Mouse (Mus musculus) forebrain, embryonic 11.5 days (tissue): ENCODE measurements around the gene Cbfb. TPM values are rescaled to one million over a fixed set of nuclear protein-coding genes. Genes with fewer than 3 reads are reported as not detected.
A peak's percentile ranks its signal among the peaks of the same experiment; 100 is the strongest.

ENCODE experiments used
- ATAC-seq: fragments of 200-750 bp; cut with Nextera tagmentation; replicated peaks from 2 replicates; pipeline ENCODE4 v1.8.0; 2017; ENCODE audit warnings: moderate TSS enrichment; ENCODE audit not compliant: low FRiP score
- DNase-seq: peaks from one replicate; pipeline ENCODE4 v3.0.0-alpha.2; 2017; ENCODE audit warnings: low spot score
- H3K27ac ChIP-seq: fragments of 300-500 bp; sonication (generic); 2 replicates; pipeline ENCODE4 v1.5.1; 2014; ENCODE audit warnings: low read depth, low read length
- H3K27me3 ChIP-seq: fragments of 300-500 bp; sonication (generic); 2 replicates; pipeline ENCODE4 v1.6.1; 2014; ENCODE audit warnings: mild to moderate bottlenecking, low read length, mixed read lengths; ENCODE audit not compliant: control insufficient read depth, insufficient read depth
- H3K36me3 ChIP-seq: fragments of 300-500 bp; sonication (generic); 2 replicates; pipeline ENCODE4 v1.6.1; 2014; ENCODE audit warnings: mild to moderate bottlenecking, low read length, moderate library complexity, mixed read lengths; ENCODE audit not compliant: control insufficient read depth, insufficient read depth
- H3K4me1 ChIP-seq: fragments of 300-500 bp; sonication (generic); replicated peaks from 2 replicates; pipeline ENCODE4 v1.6.1; 2014; ENCODE audit warnings: low read length, mixed read lengths; ENCODE audit not compliant: control insufficient read depth, insufficient read depth
- H3K4me2 ChIP-seq: fragments of 300-500 bp; sonication (generic); 2 replicates; pipeline ENCODE4 v1.6.1; 2014; ENCODE audit warnings: low read depth, mild to moderate bottlenecking, low read length, moderate library complexity, mixed read lengths; ENCODE audit not compliant: severe bottlenecking
- H3K4me3 ChIP-seq: fragments of 300-500 bp; sonication (generic); 2 replicates; pipeline ENCODE4 v1.5.1; 2014; ENCODE audit warnings: low read depth, low read length
- H3K9ac ChIP-seq: fragments of 300-500 bp; sonication (generic); 2 replicates; pipeline ENCODE4 v1.6.1; 2014; ENCODE audit warnings: low read length
- H3K9me3 ChIP-seq: fragments of 300-500 bp; sonication (generic); 2 replicates; pipeline ENCODE4 v1.6.1; 2016; ENCODE audit warnings: low read length, mixed read lengths; ENCODE audit not compliant: control insufficient read depth
- WGBS: fragments of 180-500 bp; shearing (Covaris S2); extraction: QIAGEN DNeasy Blood & Tissue Kit; methylation state at CpG from one replicate; pipeline ENCODE4 v1.1.7; 2014; 5-methylcytosine and 5-hydroxymethylcytosine counted together
- polyA plus RNA-seq: library from polyadenylated mRNA; unstranded; fragments of >200 nt; fragmentation: Nextera tagmentation; extraction: Ambion mirVana; gene quantifications from 2 replicates; pipeline ENCODE4 v1.2.1, GENCODE M21; 2014

The Cbfb gene
- polyA plus RNA-seq, 1 experiment from 2014 or later: 67.9 TPM

GRCm38 (mm10) chr8:105251954-105252353 is 81.5 kb downstream of the Cbfb start:
- Histone ChIP-seq H3K27ac (no peak overlapping the region), H3K4me3 (no peak overlapping the region), H3K36me3 (no peaks in the 10 kb centered on the region; the same call in 1 of the 2 replicates), H3K27me3 (peaks cover 13% of the 10 kb centered on the region; the same call in 1 of the 2 replicates), H3K4me1 (peaks cover 5% of the 10 kb centered on the region), H3K9me3 (no peaks in the 10 kb centered on the region), H3K4me2 (no peak overlapping the region), H3K9ac (no peak overlapping the region)
- 88% methylated on average over 6 of the region's 6 CpGs for WGBS
- ATAC-seq (no peak), DNase-seq (no peak)

DNA sequence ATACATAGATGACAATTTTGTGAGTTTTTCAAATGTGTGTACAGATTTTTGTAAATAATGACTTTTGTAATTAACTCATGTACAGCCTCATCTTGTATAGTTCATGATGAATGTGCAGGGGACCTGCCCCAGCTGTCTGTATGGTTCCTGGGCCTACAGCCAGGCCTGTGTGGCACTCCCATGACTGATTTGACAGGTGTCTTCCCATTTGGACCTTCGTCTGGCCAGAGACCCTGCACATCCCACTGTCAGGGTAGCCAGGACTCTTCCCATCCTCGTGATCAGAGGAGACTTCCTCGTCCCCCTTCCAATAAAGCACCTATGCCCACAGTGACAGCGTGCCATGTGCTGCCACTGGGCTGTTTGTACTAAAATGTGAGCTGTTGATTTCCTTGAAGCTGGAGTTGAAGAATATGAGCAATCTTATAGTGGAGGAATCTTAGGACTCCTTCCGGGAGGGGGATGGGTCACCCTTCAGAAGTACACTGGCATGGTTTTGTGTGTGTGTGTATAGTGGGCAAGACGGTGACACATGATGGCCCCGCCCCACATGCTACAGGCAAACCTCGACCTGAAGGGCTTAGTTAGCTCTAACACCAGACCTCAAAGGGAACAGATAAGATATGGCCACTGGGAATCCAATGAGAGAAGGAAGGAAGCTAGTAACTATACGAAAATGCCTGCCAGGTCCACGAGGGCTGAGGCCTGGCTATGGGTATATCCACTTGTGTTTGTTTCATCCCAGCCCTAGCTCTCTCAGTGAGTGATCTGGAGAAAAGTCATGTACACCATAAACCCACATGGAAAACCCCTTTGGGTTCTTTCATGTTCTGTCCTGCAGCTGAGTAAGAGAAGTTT is 82.4 kb downstream of the Cbfb start:
- no peak overlapping the region for H3K9ac ChIP-seq
- ATAC-seq (no peak), DNase-seq (no peak)
- H3K27me3 ChIP-seq: peaks cover 16% of the 10 kb centered on the region
- no peak overlapping the region for H3K4me3 ChIP-seq
- H3K36me3 ChIP-seq: no peaks in the 10 kb centered on the region; the same call in 1 of the 2 replicates
- no peaks in the 10 kb centered on the region for H3K9me3 ChIP-seq
- 91% methylated on average over 10 of the region's 10 CpGs for WGBS
- H3K4me2 ChIP-seq: no peak overlapping the region
- H3K4me1 ChIP-seq: peaks cover 5% of the 10 kb centered on the region
- no peak overlapping the region for H3K27ac ChIP-seq

DNA sequence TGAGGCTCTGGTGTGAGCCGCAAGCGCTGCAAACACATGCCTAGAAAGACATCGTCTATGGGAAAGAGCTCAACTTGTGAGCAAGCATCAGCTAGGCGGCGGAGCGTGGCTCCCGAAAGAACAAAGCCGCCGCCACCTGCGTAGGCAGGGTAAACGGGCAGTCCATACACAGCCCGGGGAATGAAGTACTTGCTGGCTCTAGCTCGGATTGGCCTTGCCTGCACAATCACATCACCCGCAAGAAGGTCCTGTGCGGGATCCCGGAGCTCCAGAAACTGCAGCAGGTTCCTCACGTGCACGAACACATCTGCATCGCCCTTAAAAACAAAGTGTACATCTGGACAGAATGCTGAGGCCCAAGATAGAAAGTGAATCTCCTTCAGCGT is 83.3 kb downstream of the Cbfb start:
- WGBS: 30% methylated on average over 20 of the region's 20 CpGs
- no peaks in the 10 kb centered on the region for H3K9me3 ChIP-seq
- H3K9ac ChIP-seq: peak overlapping the region; percentile 12; the same call in 1 of the 2 replicates
- peak overlapping the region; percentile 51; the same call in 1 of the 2 replicates for H3K4me3 ChIP-seq
- H3K4me2 ChIP-seq: peak overlapping the region; percentile 100; the same call in 1 of the 2 replicates
- ATAC-seq (peak; percentile 51), DNase-seq (peak; percentile 60)
- H3K27ac ChIP-seq: no peak overlapping the region; the same call in 1 of the 2 replicates
- peaks cover 6% of the 10 kb centered on the region for H3K4me1 ChIP-seq
- no peaks in the 10 kb centered on the region; the same call in 1 of the 2 replicates for H3K36me3 ChIP-seq
- H3K27me3 ChIP-seq: peaks cover 25% of the 10 kb centered on the region

GRCm38 (mm10) chr8:105254152-105254965 is 83.9 kb downstream of the Cbfb start:
- H3K27me3 ChIP-seq: peaks cover 31% of the 10 kb centered on the region
- DNase-seq (peak; percentile 95), ATAC-seq (peak; percentile 85)
- no peaks in the 10 kb centered on the region for H3K9me3 ChIP-seq
- H3K9ac ChIP-seq: peak overlapping the region; percentile 71
- peak overlapping the region; percentile 100 for H3K4me2 ChIP-seq
- under 1% methylated on average over 74 of the region's 74 CpGs for WGBS
- H3K4me3 ChIP-seq: peak overlapping the region; percentile 51
- no peaks in the 10 kb centered on the region; the same call in 1 of the 2 replicates for H3K36me3 ChIP-seq
- H3K4me1 ChIP-seq: peaks cover 10% of the 10 kb centered on the region
- H3K27ac ChIP-seq: no peak overlapping the region

DNA sequence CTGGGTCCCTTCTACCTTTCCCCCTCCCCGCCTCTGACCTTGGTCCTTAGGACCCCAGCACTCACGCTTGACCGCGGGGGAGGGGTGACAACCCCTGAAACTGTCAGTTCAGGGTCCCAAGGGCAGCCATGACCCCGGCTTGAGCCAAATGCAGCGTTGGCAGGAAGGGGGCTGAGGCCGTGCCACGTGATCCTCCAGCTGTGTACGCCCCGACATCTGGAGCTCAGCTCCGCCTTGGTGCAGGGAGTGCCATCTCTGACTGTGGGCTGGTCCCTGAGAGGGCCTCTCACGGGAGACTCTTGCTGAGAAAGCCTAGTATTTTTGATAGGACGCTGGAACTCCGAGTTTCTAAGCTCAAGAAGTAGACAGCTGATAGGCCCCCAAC is 84.5 kb downstream of the Cbfb start, which contains the start of gene B3gnt9:
TSS of gene B3gnt9 (minus strand) at position 188 of the 385 bp plus-strand sequence.
- peak within 1 kb of the TSS; percentile 100 for H3K4me2 ChIP-seq
- H3K4me1 ChIP-seq: peaks cover 13% of the 10 kb centered on the region
- peaks cover 36% of the 10 kb centered on the region for H3K27me3 ChIP-seq
- H3K9ac ChIP-seq: peak within 1 kb of the TSS; percentile 71
- 1% methylated on average over 14 of the region's 14 CpGs for WGBS
- ATAC-seq (peak; percentile 24), DNase-seq (peak; percentile 70)
- no peaks in the 10 kb centered on the region for H3K9me3 ChIP-seq
- H3K27ac ChIP-seq: no peak within 1 kb of the TSS
- H3K36me3 ChIP-seq: no peaks in the 10 kb centered on the region; the same call in 1 of the 2 replicates
- peak within 1 kb of the TSS; percentile 51 for H3K4me3 ChIP-seq

DNA sequence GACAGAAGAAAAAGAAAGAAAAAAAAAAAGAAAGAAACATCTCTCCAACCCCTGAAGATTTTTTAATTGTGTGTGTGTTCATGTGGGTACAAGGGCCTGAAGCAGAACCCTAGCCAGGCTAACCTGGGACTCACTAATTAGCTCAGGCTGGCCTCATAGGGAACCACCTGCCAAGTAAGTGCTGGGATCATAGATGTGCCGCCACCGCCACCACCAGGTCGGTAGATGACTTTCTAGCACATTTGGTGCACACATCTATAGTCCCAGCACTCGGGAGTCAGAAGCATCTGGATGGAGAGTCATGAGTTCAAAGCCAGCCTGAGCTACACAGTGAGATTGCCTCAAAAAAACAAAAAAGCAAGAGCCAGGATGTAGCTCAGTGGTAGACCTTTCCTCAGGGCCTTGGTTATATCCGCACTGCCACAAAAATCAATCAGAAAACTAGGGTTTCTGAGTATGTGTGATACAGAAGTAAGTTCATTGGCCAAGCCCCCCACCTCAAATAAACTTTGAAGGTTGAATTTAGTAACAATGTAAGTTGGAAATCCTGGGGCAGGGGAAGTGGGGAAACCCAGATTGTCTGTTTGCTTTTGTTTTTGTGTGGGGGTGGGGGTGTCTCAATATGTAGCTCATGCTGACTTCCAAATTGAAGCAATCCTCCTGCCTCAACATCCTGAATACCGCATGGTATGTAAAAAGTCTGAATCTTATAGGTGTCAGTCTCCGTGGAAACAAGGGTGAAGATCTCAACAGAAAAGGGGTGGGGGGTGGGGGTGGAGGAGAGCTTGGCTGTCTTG is 87.0 kb downstream of the Cbfb start:
- Histone ChIP-seq H3K4me2 (no peak overlapping the region), H3K4me1 (peaks cover 14% of the 10 kb centered on the region), H3K36me3 (no peaks in the 10 kb centered on the region), H3K4me3 (no peak overlapping the region), H3K9me3 (no peaks in the 10 kb centered on the region), H3K9ac (no peak overlapping the region), H3K27me3 (peaks cover 51% of the 10 kb centered on the region), H3K27ac (no peak overlapping the region)
- 70% methylated on average over 7 of the region's 7 CpGs for WGBS
- ATAC-seq (no peak), DNase-seq (no peak)

GRCm38 (mm10) chr8:105258911-105259720 is 88.6 kb downstream of the Cbfb start:
- DNase-seq (peak; percentile 74), ATAC-seq (peak; percentile 46)
- Histone ChIP-seq H3K27ac (no peak overlapping the region), H3K27me3 (peaks cover 60% of the 10 kb centered on the region), H3K4me1 (peaks cover 17% of the 10 kb centered on the region), H3K4me2 (peak overlapping the region; percentile 78), H3K9me3 (no peaks in the 10 kb centered on the region), H3K4me3 (peak overlapping the region; percentile 34), H3K36me3 (no peaks in the 10 kb centered on the region), H3K9ac (peak overlapping the region; percentile 35)
- WGBS: 2% methylated on average over 55 of the region's 55 CpGs
